Mouse (Mus musculus) heart, adult 2 months (tissue): Measurements from ENCODE around the gene AI593442.

ENCODE experiments used
- CTCF ChIP-seq: fragments of 200-600 bp; IDR thresholded peaks from 2 replicates; pipeline ENCODE4 v1.8.1; 2022; ENCODE audit warnings: antibody characterized with exemption, mild to moderate bottlenecking, moderate library complexity
- EP300 ChIP-seq: fragments of 200-500 bp; IDR thresholded peaks from 2 replicates; pipeline ENCODE4 v1.6.1; 2011; ENCODE audit warnings: low read depth, low read length, control low read depth; ENCODE audit not compliant: insufficient read depth
- POLR2A ChIP-seq: fragments of 200-500 bp; IDR thresholded peaks from 2 replicates; pipeline ENCODE4 v1.6.1; 2011; ENCODE audit warnings: mild to moderate bottlenecking, low read depth, low read length, control low read depth; ENCODE audit not compliant: insufficient read depth

DNA sequence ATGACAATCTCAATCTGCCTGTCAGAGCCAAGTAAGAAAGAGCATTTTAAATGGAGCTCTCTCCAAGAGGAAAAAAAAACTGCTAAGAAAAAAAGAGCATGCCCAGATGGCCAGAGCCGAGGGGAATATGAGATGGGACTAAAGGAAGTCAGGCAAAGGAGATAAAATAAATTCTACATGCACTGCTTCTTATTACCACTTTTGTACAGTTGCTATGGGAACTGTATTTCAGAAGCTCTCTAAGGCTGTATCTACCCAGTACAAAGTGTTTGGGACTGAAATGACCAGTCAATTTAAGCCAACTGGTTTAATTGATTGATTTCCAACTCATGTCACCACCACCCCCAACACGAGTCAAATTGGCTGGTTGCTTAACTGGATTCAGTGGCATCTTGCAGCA lies 40.0 kb upstream of the AI593442 start:
- TF ChIP-seq CTCF (no peak), POLR2A (no peak), EP300 (no peak)
